27 mouse cellular contexts compared by ENCODE assay signal in the genomic region with DNA sequence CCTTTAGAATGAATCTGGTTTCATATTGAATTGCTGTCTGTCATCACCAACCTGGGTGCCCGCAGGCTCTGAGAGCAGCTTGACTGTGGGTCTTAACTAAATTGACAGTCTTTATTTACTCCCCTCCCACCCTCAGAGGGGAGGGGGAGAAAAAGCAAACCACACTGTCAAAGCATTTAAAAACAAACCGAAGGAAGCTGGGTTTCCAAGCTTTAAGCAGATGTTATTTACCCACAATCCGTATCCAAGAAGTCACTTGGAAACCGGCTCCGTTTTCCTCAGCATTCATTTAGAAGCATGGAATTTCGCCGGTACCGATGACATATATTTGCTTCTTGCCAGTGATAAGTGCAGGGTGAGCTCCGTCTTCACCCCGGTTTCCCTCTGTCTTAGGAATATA.
A peak's percentile ranks its signal among the peaks of the same experiment; 100 is the strongest.
DNase-seq lines count a peak whose midpoint lies in the region; ATAC-seq and TF ChIP-seq lines count a peak whose summit lies in the region.
"Had no signal": no experiment of that assay in that cellular context is flagged by ENCODE, and none has a peak within 500 bp of the region (broad histone marks: within the 10 kb centered on the region; RNA-seq: fewer than 3 reads in every experiment).

No protein-coding gene starts in this region.

- no peak overlapping the region for H3K27ac ChIP-seq in forebrain, embryonic 14.5 days (ENCODE audit: low read depth, low read length)
- no peak overlapping the region for H3K27ac ChIP-seq in forebrain, embryonic 11.5 days (ENCODE audit: low read depth, low read length)
- no peak overlapping the region for H3K27ac ChIP-seq in forebrain, postnatal 0 days (ENCODE audit: low read depth, low read length)
- H3K27ac ChIP-seq in forebrain, embryonic 10.5 days = no peak overlapping the region
- H3K27ac ChIP-seq: embryonic facial prominence, embryonic 12.5 days; embryonic facial prominence, embryonic 15.5 days; heart, adult 2 months; heart, embryonic 13.5 days had no signal

- H3K4me3 ChIP-seq in forebrain, embryonic 14.5 days (ENCODE audit: low read depth, low read length) = no peak overlapping the region
- no peak overlapping the region for H3K4me3 ChIP-seq in forebrain, embryonic 11.5 days (ENCODE audit: low read depth, low read length)
- no peak overlapping the region for H3K4me3 ChIP-seq in forebrain, postnatal 0 days (ENCODE audit: low read depth, low read length)
- no peak overlapping the region for H3K4me3 ChIP-seq in forebrain, embryonic 10.5 days
- H3K4me3 ChIP-seq: embryonic facial prominence, embryonic 12.5 days; embryonic facial prominence, embryonic 15.5 days; heart, adult 2 months; heart, embryonic 10.5 days; heart, embryonic 13.5 days; hindbrain, embryonic 13.5 days had no signal

- peak; percentile 64 for DNase-seq in forebrain, embryonic 14.5 days (ENCODE audit: low spot score)
- no peak for DNase-seq in forebrain, embryonic 11.5 days (ENCODE audit: low spot score)
- DNase-seq in forebrain, postnatal 0 days = peak; percentile 65
- DNase-seq in forebrain, embryonic 10.5 days (ENCODE audit: extremely low spot score, low spot score) = no peak
- peak; percentile 34 for DNase-seq in brain, embryonic 18.5 days (ENCODE audit: low read depth, low spot score)
- DNase-seq in cerebellum, postnatal 25 days = no peak
- no peak for DNase-seq in testis, postnatal 10 days (ENCODE audit: low spot score)
- DNase-seq: adrenal gland, adult 8-10 months; adrenal gland, postnatal 36 days; cerebellum, adult 18-20 months; cerebellum, adult 9-10 months; cerebellum, postnatal 14 days; gastrocnemius, postnatal 10 days; gastrocnemius, postnatal 36 days; heart, adult 2 months; heart, postnatal 14 days; heart, postnatal 4 days; kidney, adult 18-20 months had no signal

- WGBS in forebrain, embryonic 14.5 days = 81% methylated on average over 10 of the region's 10 CpGs
- WGBS in forebrain, embryonic 11.5 days = 90% methylated on average over 10 of the region's 10 CpGs
- 47% methylated on average over 10 of the region's 10 CpGs for WGBS in forebrain, postnatal 0 days
- WGBS in forebrain, embryonic 10.5 days = 91% methylated on average over 10 of the region's 10 CpGs

- H3K4me1 ChIP-seq in forebrain, embryonic 14.5 days (ENCODE audit: control insufficient read depth, insufficient read depth, low read length) = peaks cover 6% of the 10 kb centered on the region; the same call in 1 of the 2 replicates
- peaks cover 3% of the 10 kb centered on the region for H3K4me1 ChIP-seq in forebrain, embryonic 11.5 days (replicated peaks; ENCODE audit: control insufficient read depth, insufficient read depth, low read length)
- H3K4me1 ChIP-seq in forebrain, postnatal 0 days (ENCODE audit: insufficient read depth) = no peaks in the 10 kb centered on the region
- peaks cover 40% of the 10 kb centered on the region for H3K4me1 ChIP-seq in forebrain, embryonic 10.5 days

- H3K9ac ChIP-seq in forebrain, embryonic 14.5 days (ENCODE audit: low read length) = no peak overlapping the region
- H3K9ac ChIP-seq in forebrain, embryonic 11.5 days (ENCODE audit: low read length) = no peak overlapping the region
- H3K9ac ChIP-seq in forebrain, postnatal 0 days = no peak overlapping the region
- H3K9ac ChIP-seq: embryonic facial prominence, embryonic 12.5 days; embryonic facial prominence, embryonic 15.5 days; heart, embryonic 13.5 days; hindbrain, embryonic 13.5 days had no signal

- H3K27me3 ChIP-seq in forebrain, embryonic 14.5 days (replicated peaks; ENCODE audit: control insufficient read depth, insufficient read depth, low read length) = no peaks in the 10 kb centered on the region
- no peaks in the 10 kb centered on the region for H3K27me3 ChIP-seq in forebrain, embryonic 11.5 days (ENCODE audit: control insufficient read depth, insufficient read depth, low read length)
- no peaks in the 10 kb centered on the region for H3K27me3 ChIP-seq in forebrain, postnatal 0 days (ENCODE audit: insufficient read depth, low read length)
- peaks cover 22% of the 10 kb centered on the region for H3K27me3 ChIP-seq in forebrain, embryonic 10.5 days (ENCODE audit: poor library complexity, severe bottlenecking)
- H3K27me3 ChIP-seq: embryonic facial prominence, embryonic 12.5 days; embryonic facial prominence, embryonic 15.5 days; heart, embryonic 13.5 days; hindbrain, embryonic 13.5 days had no signal

- TF ChIP-seq CTCF in forebrain, postnatal 0 days (IDR thresholded peaks at IDR 0.05; ENCODE audit: low read depth) = no peak

- H3K4me2 ChIP-seq in forebrain, embryonic 14.5 days (ENCODE audit: low read length) = no peak overlapping the region
- H3K4me2 ChIP-seq in forebrain, embryonic 11.5 days (ENCODE audit: low read depth, low read length, severe bottlenecking) = no peak overlapping the region
- H3K4me2 ChIP-seq in forebrain, postnatal 0 days (ENCODE audit: low read depth) = no peak overlapping the region
- H3K4me2 ChIP-seq: embryonic facial prominence, embryonic 12.5 days; embryonic facial prominence, embryonic 15.5 days; heart, embryonic 13.5 days; hindbrain, embryonic 13.5 days had no signal

- no peak for ATAC-seq in forebrain, embryonic 14.5 days
- ATAC-seq in forebrain, embryonic 11.5 days (replicated peaks; ENCODE audit: low FRiP score) = no peak
- ATAC-seq in forebrain, postnatal 0 days = peak; percentile 53
- ATAC-seq: activated CD4-positive, CD25-positive, alpha-beta regulatory T cell, adult 4 months; hindbrain, embryonic 16.5 days; inflammation-experienced regulatory T-cells, adult 6 months; intestine, embryonic 16.5 days had no signal

- H3K9me3 ChIP-seq in forebrain, embryonic 14.5 days (replicated peaks; ENCODE audit: control insufficient read depth, low read length) = no peaks in the 10 kb centered on the region
- H3K9me3 ChIP-seq in forebrain, embryonic 11.5 days (ENCODE audit: control insufficient read depth, low read length) = no peaks in the 10 kb centered on the region
- no peaks in the 10 kb centered on the region for H3K9me3 ChIP-seq in forebrain, postnatal 0 days (ENCODE audit: low read length)
- no peaks in the 10 kb centered on the region for H3K9me3 ChIP-seq in forebrain, embryonic 10.5 days
- H3K9me3 ChIP-seq: embryonic facial prominence, embryonic 12.5 days; embryonic facial prominence, embryonic 15.5 days; heart, embryonic 10.5 days; heart, embryonic 13.5 days; hindbrain, embryonic 13.5 days had no signal

- H3K36me3 ChIP-seq in forebrain, embryonic 14.5 days (ENCODE audit: control insufficient read depth, insufficient read depth, low read length) = no peaks in the 10 kb centered on the region
- H3K36me3 ChIP-seq in forebrain, embryonic 11.5 days (ENCODE audit: control insufficient read depth, insufficient read depth, low read length) = no peaks in the 10 kb centered on the region
- no peaks in the 10 kb centered on the region for H3K36me3 ChIP-seq in forebrain, postnatal 0 days (ENCODE audit: insufficient read depth)
- no peaks in the 10 kb centered on the region for H3K36me3 ChIP-seq in forebrain, embryonic 10.5 days (replicated peaks)
- H3K36me3 ChIP-seq: embryonic facial prominence, embryonic 12.5 days; embryonic facial prominence, embryonic 15.5 days; heart, embryonic 10.5 days; heart, embryonic 13.5 days; hindbrain, embryonic 13.5 days had no signal

Comparison
In these comparisons a context has a peak if more than half of its experiments do, and no peak if none do; other contexts are left out.
1. DNase-seq: peak in forebrain, embryonic 14.5 days (single experiment), forebrain, postnatal 0 days (single experiment) and brain, embryonic 18.5 days (single experiment); none in forebrain, embryonic 11.5 days (single experiment), forebrain, embryonic 10.5 days (single experiment), cerebellum, postnatal 25 days (0 of 2) and testis, postnatal 10 days (single experiment).